Mouse (Mus musculus) hindbrain, embryonic 13.5 days (tissue): Measurements from ENCODE around the gene Gm10645. TPM values are rescaled to one million over a fixed set of nuclear protein-coding genes. Genes with fewer than 3 reads are reported as not detected.

ENCODE experiments used
- ATAC-seq: fragments of 200-750 bp; cut with Nextera tagmentation; 2 replicates; pipeline ENCODE4 v1.8.0; 2017; ENCODE audit warnings: moderate TSS enrichment; ENCODE audit not compliant: low FRiP score
- H3K27ac ChIP-seq: fragments of 300-500 bp; sonication (generic); 2 replicates; pipeline ENCODE4 v1.5.1; 2015; ENCODE audit warnings: inconsistent platforms, mild to moderate bottlenecking, moderate library complexity
- H3K27me3 ChIP-seq: fragments of 300-500 bp; sonication (generic); 2 replicates; pipeline ENCODE4 v1.6.1; 2015; ENCODE audit warnings: mild to moderate bottlenecking, inconsistent platforms
- H3K36me3 ChIP-seq: fragments of 300-500 bp; sonication (generic); 2 replicates; pipeline ENCODE4 v1.6.1; 2015; ENCODE audit warnings: mild to moderate bottlenecking, inconsistent platforms
- H3K4me1 ChIP-seq: fragments of 300-500 bp; sonication (generic); replicated peaks from 2 replicates; pipeline ENCODE4 v1.6.1; 2015; ENCODE audit warnings: inconsistent platforms
- H3K4me2 ChIP-seq: fragments of 300-500 bp; sonication (generic); 2 replicates; pipeline ENCODE4 v1.6.1; 2015; ENCODE audit warnings: inconsistent platforms, mild to moderate bottlenecking, moderate library complexity
- H3K4me3 ChIP-seq: fragments of 300-500 bp; sonication (generic); 2 replicates; pipeline ENCODE4 v1.5.1; 2015; ENCODE audit warnings: mild to moderate bottlenecking, inconsistent platforms
- H3K9ac ChIP-seq: fragments of 300-500 bp; sonication (generic); 2 replicates; pipeline ENCODE4 v1.6.1; 2015; ENCODE audit warnings: mild to moderate bottlenecking, inconsistent platforms
- H3K9me3 ChIP-seq: fragments of 300-500 bp; sonication (generic); 2 replicates; pipeline ENCODE4 v1.6.1; 2016; ENCODE audit warnings: inconsistent platforms
- WGBS: fragments of 180-500 bp; shearing (Covaris S2); methylation state at CpG from one replicate; pipeline ENCODE4 v1.1.7; 2015; 5-methylcytosine and 5-hydroxymethylcytosine counted together
- polyA plus RNA-seq: library from polyadenylated mRNA; unstranded; fragments of >200 nt; fragmentation: Nextera tagmentation; extraction: Ambion mirVana; gene quantifications from 2 replicates; pipeline ENCODE4 v1.2.1, GENCODE M21; 2015

The Gm10645 gene
- polyA plus RNA-seq, 1 experiment from 2014 or later: 6.9 TPM

- H3K36me3 ChIP-seq: no peaks in the 10 kb centered on the region
- WGBS: 51% methylated on average over 6 of the region's 6 CpGs
- no peak overlapping the region for H3K4me3 ChIP-seq
- no peak overlapping the region for H3K4me2 ChIP-seq
- no peaks in the 10 kb centered on the region for H3K9me3 ChIP-seq
- no peak overlapping the region for H3K27ac ChIP-seq
- H3K27me3 ChIP-seq: no peaks in the 10 kb centered on the region
- no peak for ATAC-seq
- no peak overlapping the region for H3K9ac ChIP-seq
- H3K4me1 ChIP-seq: peaks cover 43% of the 10 kb centered on the region
Measured at GRCm38 (mm10) chr8:83186376-83186775, 20.4 kb upstream of the Gm10645 start.

GRCm38 (mm10) chr8:83182784-83183183 lies 16.8 kb upstream of the Gm10645 start:
- 49% methylated on average over 5 of the region's 5 CpGs for WGBS
- Histone ChIP-seq H3K27ac (peak overlapping the region; percentile 74), H3K27me3 (no peaks in the 10 kb centered on the region), H3K36me3 (no peaks in the 10 kb centered on the region), H3K4me3 (no peak overlapping the region), H3K4me2 (no peak overlapping the region), H3K9ac (peak overlapping the region; percentile 39; the same call in 1 of the 2 replicates), H3K9me3 (no peaks in the 10 kb centered on the region), H3K4me1 (peaks cover 57% of the 10 kb centered on the region)
- 0 out of 2 replicates have a peak, but pooled peaks have one; percentile 27 for ATAC-seq

GRCm38 (mm10) chr8:83181851-83182482 lies 16.0 kb upstream of the Gm10645 start:
- Histone ChIP-seq H3K4me2 (no peak overlapping the region), H3K36me3 (no peaks in the 10 kb centered on the region), H3K27ac (peak overlapping the region; percentile 74), H3K4me3 (no peak overlapping the region), H3K9me3 (no peaks in the 10 kb centered on the region), H3K9ac (no peak overlapping the region), H3K27me3 (no peaks in the 10 kb centered on the region), H3K4me1 (peaks cover 55% of the 10 kb centered on the region)
- no peak for ATAC-seq
- WGBS: 83% methylated on average over 6 of the region's 6 CpGs

- WGBS: 15% methylated on average over 9 of the region's 9 CpGs
- Histone ChIP-seq H3K9me3 (no peaks in the 10 kb centered on the region), H3K4me2 (no peak overlapping the region), H3K36me3 (no peaks in the 10 kb centered on the region), H3K4me3 (no peak overlapping the region), H3K27me3 (no peaks in the 10 kb centered on the region), H3K4me1 (peaks cover 59% of the 10 kb centered on the region), H3K9ac (no peak overlapping the region), H3K27ac (peak overlapping the region; percentile 50; the same call in 1 of the 2 replicates)
- ATAC-seq: no peak
Measured at GRCm38 (mm10) chr8:83178228-83178742, 12.3 kb upstream of the Gm10645 start.

GRCm38 (mm10) chr8:83177317-83178195 lies 11.6 kb upstream of the Gm10645 start:
- Histone ChIP-seq H3K9me3 (no peaks in the 10 kb centered on the region), H3K4me3 (no peak overlapping the region), H3K9ac (no peak overlapping the region; the same call in 1 of the 2 replicates), H3K4me1 (peaks cover 51% of the 10 kb centered on the region), H3K4me2 (0 out of 2 replicates have a peak overlapping the region, but pooled peaks have one; percentile 2), H3K36me3 (no peaks in the 10 kb centered on the region), H3K27me3 (no peaks in the 10 kb centered on the region), H3K27ac (peak overlapping the region; percentile 50; the same call in 1 of the 2 replicates)
- WGBS: 24% methylated on average over 11 of the region's 11 CpGs
- 0 out of 2 replicates have a peak, but pooled peaks have one; percentile 37 for ATAC-seq

GRCm38 (mm10) chr8:83176785-83177184 lies 10.8 kb upstream of the Gm10645 start:
- H3K4me3 ChIP-seq: no peak overlapping the region
- peak overlapping the region; percentile 50; the same call in 1 of the 2 replicates for H3K27ac ChIP-seq
- H3K4me1 ChIP-seq: peaks cover 44% of the 10 kb centered on the region
- no peaks in the 10 kb centered on the region for H3K36me3 ChIP-seq
- no peak overlapping the region for H3K9ac ChIP-seq
- H3K27me3 ChIP-seq: no peaks in the 10 kb centered on the region
- no peaks in the 10 kb centered on the region for H3K9me3 ChIP-seq
- 40% methylated on average over 2 of the region's 2 CpGs for WGBS
- no peak overlapping the region for H3K4me2 ChIP-seq
- peak; percentile 46 for ATAC-seq

GRCm38 (mm10) chr8:83175680-83176079 lies 9.7 kb upstream of the Gm10645 start:
- Histone ChIP-seq H3K27me3 (no peaks in the 10 kb centered on the region), H3K9ac (no peak overlapping the region), H3K4me1 (peaks cover 41% of the 10 kb centered on the region), H3K9me3 (no peaks in the 10 kb centered on the region), H3K36me3 (no peaks in the 10 kb centered on the region), H3K27ac (peak overlapping the region; percentile 13; the same call in 1 of the 2 replicates), H3K4me2 (no peak overlapping the region), H3K4me3 (no peak overlapping the region)
- no peak for ATAC-seq
- 78% methylated on average over 10 of the region's 10 CpGs for WGBS

GRCm38 (mm10) chr8:83170894-83171293 lies 4.9 kb upstream of the Gm10645 start:
- no peak for ATAC-seq
- no peak overlapping the region for H3K9ac ChIP-seq
- no peaks in the 10 kb centered on the region for H3K36me3 ChIP-seq
- H3K4me2 ChIP-seq: no peak overlapping the region
- no peaks in the 10 kb centered on the region for H3K27me3 ChIP-seq
- no peak overlapping the region for H3K27ac ChIP-seq
- H3K4me3 ChIP-seq: no peak overlapping the region
- no peaks in the 10 kb centered on the region for H3K9me3 ChIP-seq
- peaks cover 41% of the 10 kb centered on the region for H3K4me1 ChIP-seq
- 38% methylated on average over 6 of the region's 6 CpGs for WGBS

GRCm38 (mm10) chr8:83169709-83170108 lies 3.7 kb upstream of the Gm10645 start:
- Histone ChIP-seq H3K27me3 (no peaks in the 10 kb centered on the region), H3K9ac (no peak overlapping the region), H3K4me3 (no peak overlapping the region), H3K36me3 (no peaks in the 10 kb centered on the region), H3K9me3 (no peaks in the 10 kb centered on the region), H3K4me2 (no peak overlapping the region), H3K27ac (no peak overlapping the region), H3K4me1 (peaks cover 37% of the 10 kb centered on the region)
- no peak for ATAC-seq
- whole genome bisulfite sequencing: 94% methylated on average over 2 of the region's 2 CpGs

- WGBS: 92% methylated on average over 3 of the region's 3 CpGs
- H3K27me3 ChIP-seq: no peaks in the 10 kb centered on the region
- peaks cover 40% of the 10 kb centered on the region for H3K4me1 ChIP-seq
- no peak overlapping the region for H3K27ac ChIP-seq
- no peaks in the 10 kb centered on the region for H3K9me3 ChIP-seq
- H3K4me2 ChIP-seq: peak overlapping the region; percentile 67; the same call in 1 of the 2 replicates
- no peaks in the 10 kb centered on the region for H3K36me3 ChIP-seq
- no peak overlapping the region for H3K9ac ChIP-seq
- no peak overlapping the region for H3K4me3 ChIP-seq
- no peak for ATAC-seq
Measured at GRCm38 (mm10) chr8:83169127-83169526, 3.2 kb upstream of the Gm10645 start.

GRCm38 (mm10) chr8:83167932-83168331 lies 2.0 kb upstream of the Gm10645 start:
- H3K27me3 ChIP-seq: no peaks in the 10 kb centered on the region

GRCm38 (mm10) chr8:83165235-83165930 lies 587 bp downstream of the Gm10645 start, which contains the start of gene Tbc1d9:
Tbc1d9 (plus strand) TSS chr8:83165352.
- Histone ChIP-seq H3K9me3 (no peaks in the 10 kb centered on the region), H3K4me1 (peaks cover 33% of the 10 kb centered on the region), H3K27me3 (no peaks in the 10 kb centered on the region), H3K4me2 (peak within 1 kb of the TSS; percentile 67), H3K4me3 (peak within 1 kb of the TSS; percentile 92), H3K9ac (peak within 1 kb of the TSS; percentile 98), H3K36me3 (no peaks in the 10 kb centered on the region), H3K27ac (peak within 1 kb of the TSS; percentile 97)
- under 1% methylated on average over 63 of the region's 63 CpGs for WGBS
- peak; percentile 94 for ATAC-seq

More at GRCm38 (mm10) chr8:83167932-83168331, 2.0 kb upstream of the Gm10645 start:
- Histone ChIP-seq H3K4me3 (peak overlapping the region; percentile 92), H3K9ac (peak overlapping the region; percentile 98), H3K27ac (no peak overlapping the region), H3K4me1 (peaks cover 40% of the 10 kb centered on the region), H3K36me3 (no peaks in the 10 kb centered on the region), H3K9me3 (no peaks in the 10 kb centered on the region), H3K4me2 (peak overlapping the region; percentile 67)
- ATAC-seq: no peak
- 26% methylated on average over 3 of the region's 3 CpGs for WGBS
